In the genomic region with DNA sequence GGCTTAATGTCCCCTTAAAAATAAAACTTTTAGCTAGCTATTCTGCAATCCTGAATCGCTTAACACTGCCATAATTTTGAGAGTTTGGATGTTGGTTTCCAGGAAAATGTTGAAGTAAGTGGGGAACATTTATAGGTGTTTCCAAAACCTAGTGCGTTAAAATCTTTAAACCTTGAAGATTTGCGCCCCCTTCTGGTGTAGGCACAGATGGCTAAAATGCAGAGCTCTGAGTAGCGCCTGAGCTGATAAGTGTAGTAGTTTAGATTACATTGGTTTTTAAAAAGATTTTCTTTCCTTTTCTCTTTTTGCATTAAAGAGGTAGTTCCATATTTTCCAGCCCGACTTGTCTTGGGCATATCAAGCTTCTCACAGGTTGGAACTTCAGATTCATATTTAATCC, we compare ENCODE assay signal across 8 mouse cellular contexts. TPM values are rescaled to one million over a fixed set of nuclear protein-coding genes. Genes with fewer than 3 reads are reported as not detected.
DNase-seq lines count a peak whose midpoint lies in the region; TF ChIP-seq lines count a peak whose summit lies in the region.
"Had no signal": no experiment of that assay in that cellular context is flagged by ENCODE, and none has a peak within 500 bp of the region (broad histone marks: within the 10 kb centered on the region; RNA-seq: fewer than 3 reads in every experiment).

No protein-coding gene starts in this region.

- no peak overlapping the region for H3K4me3 ChIP-seq in ES-E14 (ENCODE audit: insufficient read depth in 1 of 2, low read depth in 1 of 2, low read length in 2 of 2, poor library complexity in 1 of 2, severe bottlenecking in 1 of 2)
- H3K4me3 ChIP-seq: midbrain, embryonic 12.5 days had no signal

- no peak overlapping the region for H3K9ac ChIP-seq in ES-E14 (ENCODE audit: insufficient read depth, low read depth, low read length, poor library complexity, severe bottlenecking)
- H3K9ac ChIP-seq: midbrain, embryonic 12.5 days had no signal

- DNase-seq in kidney, adult 18-20 months, result peak; percentile 57
- no peak for DNase-seq in kidney, adult 11 months
- DNase-seq in ES-E14 (ENCODE audit: low read depth, low spot score), result peak; percentile 33
- DNase-seq in adrenal gland, postnatal 14 days, result peak; percentile 78
- DNase-seq in frontal cortex, adult 2 months (ENCODE audit: extremely low spot score in 1 of 2, low spot score in 1 of 2), result peak; percentile 18 to 89
- DNase-seq in left cerebral cortex, postnatal 25 days (ENCODE audit: low spot score in 2 of 2), result peak; percentile 56 to 80
- DNase-seq in retina, postnatal 1 day, result peak; percentile 57

- intact Hi-C loops in left cerebral cortex, postnatal 25 days (cut with DNase I), result no loop called here

- no peak overlapping the region for H3K27ac ChIP-seq in ES-E14 (ENCODE audit: insufficient read depth, low read depth, low read length, poor library complexity, severe bottlenecking)
- H3K27ac ChIP-seq: midbrain, embryonic 12.5 days had no signal

- in situ Hi-C loops in ES-E14 (cut with MboI; ENCODE audit: low sequenced_read_pairs in 2 of 2, unreplicated experiment in 2 of 2), result no loop called here

- no peaks in the 10 kb centered on the region for H3K36me3 ChIP-seq in ES-E14 (ENCODE audit: control insufficient read depth, insufficient read depth, low read length, poor library complexity, severe bottlenecking)
- H3K36me3 ChIP-seq: midbrain, embryonic 12.5 days had no signal

- no peaks in the 10 kb centered on the region for H3K4me1 ChIP-seq in ES-E14 (ENCODE audit: control insufficient read depth in 2 of 2, insufficient read depth in 2 of 2, low read length in 2 of 2, poor library complexity in 1 of 2)
- H3K4me1 ChIP-seq: midbrain, embryonic 12.5 days had no signal

- H3K9me3 ChIP-seq in ES-E14 (ENCODE audit: control insufficient read depth, insufficient read depth, low read depth, low read length), result no peaks in the 10 kb centered on the region
- H3K9me3 ChIP-seq: midbrain, embryonic 12.5 days had no signal

TF ChIP-seq in ES-E14, 5 proteins besides CTCF, POLR2A, EP300 and RAD21:
- TF ChIP-seq MAFK (IDR thresholded peaks at IDR 0.05; ENCODE audit: insufficient read depth, low read depth, low read length), result no peak
- 0 out of 2 replicates have a peak, but pooled peaks have one; percentile 35 for TF ChIP-seq ZC3H11A (IDR thresholded peaks at IDR 0.05; ENCODE audit: borderline replicate concordance, low read depth, low read length)
- TF ChIP-seq ZNF384 (IDR thresholded peaks at IDR 0.05; ENCODE audit: low read depth, low read length), result no peak

RNA-seq across cellular contexts. Expression of a gene that starts 38.1 kb away (rescaled TPM):
- 0.80 and 1.6 TPM in 2 replicates for total RNA-seq in ES-E14 (2012; rRNA removed)
- 1.1 and 1.9 TPM in 2 replicates for total RNA-seq in adrenal gland, postnatal 14 days (2021)
- polyA plus RNA-seq in frontal cortex, adult 2 months (2012; rRNA removed), result 3.4 and 3.8 TPM in 2 replicates
- 1 to 10 TPM; 1.7 to 2.2 TPM for total RNA-seq in left cerebral cortex, postnatal 25 days (2021)

RNA-seq across cellular contexts. Expression of a gene that starts 40.0 kb away (rescaled TPM):
- 0.11 and 0.22 TPM in 2 replicates for total RNA-seq in ES-E14 (2012; rRNA removed)
- total RNA-seq in adrenal gland, postnatal 14 days (2021), result not detected in 2 replicates
- polyA plus RNA-seq in frontal cortex, adult 2 months (2012; rRNA removed), result not detected in 2 replicates
- not detected for total RNA-seq in left cerebral cortex, postnatal 25 days (2021)

RNA-seq across cellular contexts. Expression of a gene that starts 48.3 kb away (rescaled TPM):
- total RNA-seq in ES-E14 (2012; rRNA removed), result 63.4 and 74.7 TPM in 2 replicates
- 143 and 152 TPM in 2 replicates for total RNA-seq in adrenal gland, postnatal 14 days (2021)
- polyA plus RNA-seq in frontal cortex, adult 2 months (2012; rRNA removed), result 32.6 and 35.4 TPM in 2 replicates
- 10 to 100 TPM; 46.3 to 49.2 TPM for total RNA-seq in left cerebral cortex, postnatal 25 days (2021)
